Mouse (Mus musculus): Measurements from ENCODE around the gene Ncapg2.

- TF ChIP-seq POLR2A (IDR thresholded peaks at IDR 0.05; ENCODE audit: control insufficient read depth in 1 of 2, insufficient read depth in 1 of 2, low read depth in 1 of 2, low read length in 2 of 2, poor library complexity in 1 of 2) = no peak
- TF ChIP-seq GABPA (IDR thresholded peaks at IDR 0.05; ENCODE audit: low read depth, low read length) = no peak
- no peak for TF ChIP-seq E2F4 (IDR thresholded peaks at IDR 0.05; ENCODE audit: borderline replicate concordance, low read depth, low read length)
- TF ChIP-seq USF2 (IDR thresholded peaks at IDR 0.05; ENCODE audit: borderline replicate concordance in 1 of 2, insufficient read depth in 1 of 2, low read depth in 1 of 2, low read length in 2 of 2) = no peak
These were observed 21.2 kb upstream of the Ncapg2 start for GRCm38 (mm10) chr12:116383995-116384394.

Data from MEL (cell line).